Mouse (Mus musculus): ENCODE measurements at regions not wholly inside any gene's neighbourhood (a gene's known extent, or its start where the extent isn't known, plus 50 kb on each side); places are given as distances from the start of the nearest gene placed in this dataset.

- in situ Hi-C loops (cut with MboI; ENCODE audit: low sequenced_read_pairs), result no loop called here
These were observed 79.0 kb upstream of the Gadd45a start for GRCm38 (mm10) chr6:67116306-67116705.

DNA sequence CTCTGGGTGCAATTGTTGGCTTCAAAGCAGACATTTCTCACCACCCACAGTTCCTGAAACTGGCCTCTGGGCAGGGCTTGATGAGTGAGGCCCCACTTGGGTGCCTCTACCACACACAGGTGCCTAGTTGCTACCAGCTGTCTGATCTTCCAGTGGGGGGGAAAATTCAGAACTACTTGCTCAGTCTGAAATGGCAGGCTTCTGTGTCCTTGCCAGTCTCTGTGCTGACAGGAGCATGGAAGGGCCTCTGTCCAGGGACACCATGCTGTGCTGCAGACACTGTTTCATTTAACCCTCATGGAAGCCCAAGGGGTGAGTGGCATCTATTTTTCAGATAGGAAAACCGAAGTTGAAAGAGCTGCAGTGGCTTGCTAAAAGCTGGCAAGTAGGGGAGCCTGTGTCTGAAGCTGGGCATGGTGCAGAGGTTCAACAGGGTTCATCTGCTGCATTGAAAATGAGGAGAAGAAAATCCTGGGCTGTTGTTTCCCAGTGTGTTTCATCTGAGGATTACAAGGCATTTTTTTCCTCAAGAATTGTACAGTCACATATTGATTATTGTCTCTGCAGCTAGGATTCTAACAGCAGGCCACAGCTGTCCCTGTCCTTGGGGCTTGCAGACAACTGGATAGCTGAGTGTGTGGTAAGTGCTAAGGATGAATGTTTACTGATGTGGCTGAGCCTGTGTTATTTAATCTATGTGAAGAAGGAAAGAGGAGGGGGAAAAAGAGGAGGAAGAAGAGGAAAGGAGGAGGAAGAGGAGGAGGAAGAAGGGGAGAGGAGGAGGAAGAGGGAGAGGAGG lies 78.4 kb upstream of the Gadd45a start:
- in situ Hi-C loops (cut with MboI; ENCODE audit: low sequenced_read_pairs), result no loop called here

DNA sequence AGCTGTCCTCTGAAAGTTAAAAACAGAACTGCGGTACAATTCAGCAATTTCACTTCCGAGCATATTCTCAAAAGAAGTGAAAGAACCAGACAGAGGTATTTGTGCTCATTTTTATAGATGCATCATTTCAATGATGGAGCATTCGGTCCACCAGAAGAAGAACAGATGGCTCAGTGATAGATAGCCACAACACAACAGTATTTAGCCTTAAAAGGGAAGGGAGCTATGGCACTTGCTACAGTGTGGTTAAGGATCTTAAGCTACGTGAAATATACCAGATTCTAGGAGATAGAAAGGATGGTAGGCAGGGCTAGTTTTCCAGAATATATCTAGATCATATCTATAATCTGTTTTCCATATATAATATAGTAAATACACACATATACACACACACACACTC lies 77.5 kb upstream of the Gadd45a start:
- in situ Hi-C loops (cut with MboI; ENCODE audit: low sequenced_read_pairs), result no loop called here

GRCm38 (mm10) chr6:67113686-67114278 lies 76.5 kb upstream of the Gadd45a start:
- in situ Hi-C loops (cut with MboI; ENCODE audit: low sequenced_read_pairs), result no loop called here

- in situ Hi-C loops (cut with MboI; ENCODE audit: low sequenced_read_pairs), result no loop called here
These were observed 76.0 kb upstream of the Gadd45a start for GRCm38 (mm10) chr6:67113261-67113660.

DNA sequence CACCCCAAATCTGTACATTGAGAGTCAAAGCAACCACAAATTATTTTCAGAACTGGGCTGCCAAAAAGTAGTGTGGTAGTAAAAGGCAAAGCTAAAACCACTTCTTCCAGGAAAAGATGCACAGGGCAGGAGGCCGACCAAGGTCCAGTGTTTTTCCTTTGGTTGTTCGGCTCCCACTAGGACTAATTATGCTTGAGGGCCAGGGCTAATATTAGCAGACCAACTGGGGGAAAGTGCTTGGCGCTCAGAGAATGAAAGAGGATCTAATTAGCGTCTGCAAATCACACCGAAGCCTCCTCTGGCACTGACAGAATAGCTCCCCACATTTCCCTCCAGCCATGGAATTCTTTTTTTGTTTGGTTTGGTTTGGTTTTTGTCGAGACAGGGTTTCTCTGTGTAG lies 75.1 kb upstream of the Gadd45a start:
- in situ Hi-C loops (cut with MboI; ENCODE audit: low sequenced_read_pairs), result no loop called here

DNA sequence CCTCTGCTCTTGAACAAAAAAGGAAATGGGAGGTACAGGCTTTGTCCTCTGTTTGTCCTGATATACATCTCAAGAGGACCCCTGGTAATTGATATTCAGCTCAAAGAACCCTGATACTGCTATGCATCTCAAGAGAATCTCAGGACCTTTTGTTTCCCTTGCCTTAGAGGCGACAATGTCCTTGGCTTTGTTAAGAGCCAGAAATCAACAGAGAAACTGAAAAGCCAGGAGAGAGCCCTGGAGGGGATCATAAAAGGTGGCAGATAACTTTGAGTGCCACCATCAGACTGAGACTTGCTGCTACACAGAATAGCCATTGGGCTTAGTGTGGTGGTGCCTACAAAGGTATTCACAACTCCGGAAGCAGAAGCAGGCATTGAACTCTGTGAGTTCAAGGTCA lies 74.3 kb upstream of the Gadd45a start:
- in situ Hi-C loops (cut with MboI; ENCODE audit: low sequenced_read_pairs), result no loop called here

GRCm38 (mm10) chr6:67110391-67110790 lies 73.1 kb upstream of the Gadd45a start:
- in situ Hi-C loops (cut with MboI; ENCODE audit: low sequenced_read_pairs), result no loop called here

GRCm38 (mm10) chr6:67109774-67110173 lies 72.5 kb upstream of the Gadd45a start:
- in situ Hi-C loops (cut with MboI; ENCODE audit: low sequenced_read_pairs), result no loop called here

- in situ Hi-C loops (cut with MboI; ENCODE audit: low sequenced_read_pairs), result no loop called here
These were observed 70.3 kb upstream of the Gadd45a start for GRCm38 (mm10) chr6:67107517-67107916.

DNA sequence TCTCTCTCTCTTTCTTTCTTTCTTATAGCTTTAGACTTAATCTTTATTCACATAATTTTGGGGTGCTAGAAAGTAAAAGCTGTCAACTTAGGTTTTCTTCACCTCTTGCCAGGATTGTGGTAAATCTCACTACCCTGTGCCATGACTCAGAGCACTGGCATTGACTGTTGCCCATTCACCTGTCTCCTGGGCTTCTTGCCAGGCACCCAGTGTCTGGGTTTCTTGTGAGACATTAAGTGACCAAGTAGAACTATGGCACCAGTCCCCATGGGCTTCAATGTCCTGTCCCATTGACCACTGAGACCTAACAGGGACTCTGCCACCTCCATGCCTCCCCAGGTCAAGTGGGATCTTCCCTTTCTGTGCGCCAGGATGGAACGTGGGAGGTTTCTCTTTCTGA lies 69.2 kb upstream of the Gadd45a start:
- in situ Hi-C loops (cut with MboI; ENCODE audit: low sequenced_read_pairs), result no loop called here

- in situ Hi-C loops (cut with MboI; ENCODE audit: low sequenced_read_pairs), result no loop called here
These were observed 68.1 kb upstream of the Gadd45a start for GRCm38 (mm10) chr6:67105386-67105785.

DNA sequence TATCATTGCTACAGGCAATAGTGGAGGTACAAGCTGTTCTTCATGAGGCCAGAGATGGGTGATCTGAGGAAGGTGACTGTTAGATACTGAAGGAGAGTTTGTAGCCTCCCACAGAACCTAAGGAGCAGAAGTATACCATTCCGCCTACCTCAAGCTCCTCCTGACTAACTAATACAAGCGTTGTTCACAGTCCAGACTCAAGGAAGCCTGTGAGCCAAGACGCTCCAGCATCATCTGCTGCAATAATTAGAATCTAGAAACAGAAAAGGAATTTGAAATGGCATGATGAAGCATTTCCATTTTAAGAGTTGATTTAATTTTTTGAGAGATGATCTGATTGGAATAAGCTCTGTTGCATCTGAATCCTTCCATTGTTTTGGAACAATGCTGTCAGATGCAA lies 66.9 kb upstream of the Gadd45a start:
- in situ Hi-C loops (cut with MboI; ENCODE audit: low sequenced_read_pairs), result no loop called here

GRCm38 (mm10) chr6:67102541-67103134 lies 65.4 kb upstream of the Gadd45a start:
- in situ Hi-C loops (cut with MboI; ENCODE audit: low sequenced_read_pairs), result no loop called here

DNA sequence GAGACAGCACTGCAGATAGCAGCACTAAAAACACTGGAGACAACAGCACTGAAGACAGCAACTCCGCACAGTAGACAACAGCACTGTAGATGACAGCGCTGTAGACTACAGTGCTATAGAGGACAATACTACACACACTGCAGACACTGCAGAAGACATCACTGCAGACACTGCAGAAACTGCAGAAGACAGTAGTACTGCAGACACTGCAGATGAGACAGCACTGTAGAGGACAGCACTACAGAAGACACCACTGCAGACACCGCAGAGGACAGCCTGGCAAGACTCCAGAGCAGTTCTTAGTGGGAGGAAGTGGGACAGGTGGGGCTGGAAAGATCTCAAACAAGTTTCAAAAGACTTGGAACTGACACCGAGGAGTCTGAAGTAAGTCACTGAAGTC lies 64.8 kb upstream of the Gadd45a start:
- in situ Hi-C loops (cut with MboI; ENCODE audit: low sequenced_read_pairs), result no loop called here

DNA sequence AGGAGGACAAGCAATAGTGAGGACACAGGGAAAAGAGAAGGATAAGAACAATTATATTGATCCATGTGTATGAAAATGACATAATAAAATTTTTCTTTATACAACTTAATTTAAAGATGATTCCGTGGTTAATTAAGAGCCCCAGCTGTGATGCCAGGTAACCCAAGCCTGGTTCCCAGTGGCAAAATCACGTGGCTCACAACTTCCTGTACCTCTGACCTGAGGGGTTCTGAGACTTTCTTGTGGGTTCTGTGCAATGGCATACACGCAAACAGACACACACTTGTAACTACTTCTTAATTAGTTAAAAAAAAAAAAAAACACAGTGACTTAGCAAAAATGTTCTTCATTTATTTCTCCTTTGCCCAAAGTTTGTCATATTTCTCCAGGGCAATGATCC lies 57.2 kb upstream of the Gadd45a start:
- in situ Hi-C loops (cut with MboI; ENCODE audit: low sequenced_read_pairs), result no loop called here

DNA sequence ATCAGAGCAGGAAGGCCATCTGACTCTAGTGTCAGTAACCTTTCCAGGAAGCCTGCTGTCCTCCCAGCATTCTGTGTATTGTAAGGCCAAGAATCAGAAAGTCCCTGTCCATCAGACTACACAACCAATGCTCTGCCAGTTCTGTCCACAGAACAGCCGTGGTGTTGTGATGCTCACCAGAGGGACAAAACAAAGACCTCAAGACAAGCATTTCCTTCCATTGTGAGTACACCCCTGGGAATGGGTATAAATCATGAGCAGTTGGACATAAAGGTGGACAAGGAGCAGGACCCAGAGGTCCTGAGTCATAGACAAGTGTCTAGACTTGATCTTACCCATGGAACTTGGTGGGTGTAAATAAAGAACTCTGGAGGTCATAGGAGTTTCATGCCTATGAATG lies 55.9 kb upstream of the Gadd45a start:
- in situ Hi-C loops (cut with MboI; ENCODE audit: low sequenced_read_pairs), result no loop called here

DNA sequence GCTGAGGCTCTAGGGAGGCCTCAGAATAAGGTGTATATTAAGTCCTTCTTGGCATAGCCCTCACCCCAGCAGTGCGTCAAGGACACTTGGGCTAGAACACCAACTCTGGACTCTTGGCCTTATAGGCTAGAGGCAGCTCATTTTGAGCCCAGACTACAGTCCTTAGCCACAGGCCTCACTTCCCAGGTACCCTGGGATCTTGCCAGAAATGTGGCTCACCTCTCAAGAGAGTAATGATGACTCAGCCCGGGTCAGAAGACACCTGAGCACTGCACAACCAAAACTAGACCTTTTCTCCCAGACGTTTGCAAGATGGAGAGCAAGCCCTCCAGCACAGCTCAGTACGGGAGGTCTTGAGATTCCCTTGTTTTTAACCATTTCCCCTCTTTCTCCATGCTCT lies 52.9 kb upstream of the Gadd45a start:
- in situ Hi-C loops (cut with MboI; ENCODE audit: low sequenced_read_pairs), result no loop called here

- in situ Hi-C loops (cut with MboI; ENCODE audit: low sequenced_read_pairs), result no loop called here
These were observed 52.4 kb upstream of the Gadd45a start for GRCm38 (mm10) chr6:67089530-67090140.

DNA sequence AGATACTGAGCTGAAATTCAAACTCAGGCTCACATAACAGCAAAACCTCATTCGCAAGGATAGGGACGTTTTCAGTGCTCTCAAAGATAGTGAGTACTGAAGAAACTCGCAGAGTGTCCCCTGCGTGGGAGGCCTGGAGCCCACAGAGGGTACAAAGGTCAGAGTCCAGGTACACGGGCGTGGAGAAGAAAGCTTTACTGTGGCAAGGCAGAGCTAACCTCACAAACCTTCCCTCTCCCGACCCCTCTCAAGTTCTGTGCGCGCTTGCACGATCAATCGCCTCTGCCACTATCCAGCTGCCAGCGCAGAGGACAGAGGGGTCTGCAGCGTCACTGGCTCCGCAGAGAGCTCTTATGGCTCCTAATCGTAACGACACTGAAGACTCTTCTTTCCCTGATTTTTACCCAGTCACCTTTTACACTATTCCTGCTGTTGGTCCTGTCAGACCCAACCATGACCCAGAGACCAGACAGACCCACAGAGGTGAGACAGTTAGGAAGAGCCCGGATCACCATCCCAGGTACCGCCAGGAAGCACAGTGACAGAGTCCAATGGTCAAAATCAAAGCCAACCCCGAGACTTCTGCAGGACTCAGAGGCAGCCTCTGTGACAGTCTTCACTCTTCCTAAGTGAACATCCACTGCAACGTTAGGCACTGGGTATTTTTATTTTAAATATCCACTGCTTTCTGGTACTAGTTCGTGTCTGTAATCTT lies 51.6 kb upstream of the Gadd45a start:
- in situ Hi-C loops (cut with MboI; ENCODE audit: low sequenced_read_pairs), result no loop called here

GRCm38 (mm10) chr6:67087837-67088440 lies 50.7 kb upstream of the Gadd45a start:
- in situ Hi-C loops (cut with MboI; ENCODE audit: low sequenced_read_pairs), result no loop called here
